Mouse (Mus musculus): Measurements from ENCODE around the gene Fgf9.

Gene Fgf9

DNA sequence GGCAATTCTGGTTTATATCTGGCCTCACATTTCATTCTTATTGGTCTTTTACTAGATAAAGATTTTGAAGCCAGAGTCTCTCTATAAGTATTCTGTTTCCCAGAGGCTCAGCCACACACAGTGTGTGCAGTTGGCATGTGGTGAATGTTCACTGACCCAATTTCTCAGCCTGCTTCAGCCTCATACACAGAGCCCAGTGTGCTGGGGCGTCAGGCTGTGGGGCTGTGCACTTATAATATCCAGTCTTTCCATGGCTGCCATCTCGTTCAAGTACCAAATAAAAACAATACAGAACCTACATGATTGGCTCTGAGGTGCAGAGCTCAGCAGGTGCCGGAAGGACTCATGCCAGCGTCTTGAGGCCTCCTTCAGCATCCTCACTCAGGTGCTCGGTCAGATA, 19.1 kb downstream of the Fgf9 start:
- no peak for DNase-seq (ENCODE audit: low spot score in 2 of 2)

GRCm38 (mm10) chr14:58091321-58091720, 21.0 kb downstream of the Fgf9 start:
- no peak for DNase-seq (ENCODE audit: low spot score in 2 of 2)

- DNase-seq (ENCODE audit: low spot score in 2 of 2), result no peak
Observed at GRCm38 (mm10) chr14:58099599-58099998, 29.3 kb downstream of the Fgf9 start.

- no peak for DNase-seq (ENCODE audit: low spot score in 2 of 2)
Observed at GRCm38 (mm10) chr14:58101298-58101697, 31.0 kb downstream of the Fgf9 start.

DNA sequence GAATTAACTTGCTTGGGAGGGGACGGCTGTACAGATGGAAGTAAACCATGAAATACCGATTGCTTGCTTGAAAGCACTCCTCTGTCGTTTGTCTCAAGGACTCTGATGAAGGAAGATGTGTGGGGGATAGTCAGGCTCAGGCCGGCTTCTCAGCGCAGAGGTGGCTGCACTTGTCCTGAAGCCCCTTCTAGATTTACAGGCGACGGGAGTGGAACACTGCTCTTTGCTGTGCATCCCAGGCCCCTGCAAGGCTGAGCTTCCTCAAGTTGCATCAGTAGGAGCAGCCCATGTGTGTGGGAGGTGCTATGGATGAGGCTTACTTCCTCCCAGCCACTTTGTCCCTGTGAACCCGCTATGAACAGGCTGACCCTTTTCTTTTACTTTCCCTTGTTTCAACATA, 33.9 kb downstream of the Fgf9 start:
- DNase-seq (ENCODE audit: low spot score in 2 of 2), result no peak

- DNase-seq (ENCODE audit: low spot score in 2 of 2), result no peak
Observed at GRCm38 (mm10) chr14:58105596-58105995, 35.2 kb downstream of the Fgf9 start.

DNA sequence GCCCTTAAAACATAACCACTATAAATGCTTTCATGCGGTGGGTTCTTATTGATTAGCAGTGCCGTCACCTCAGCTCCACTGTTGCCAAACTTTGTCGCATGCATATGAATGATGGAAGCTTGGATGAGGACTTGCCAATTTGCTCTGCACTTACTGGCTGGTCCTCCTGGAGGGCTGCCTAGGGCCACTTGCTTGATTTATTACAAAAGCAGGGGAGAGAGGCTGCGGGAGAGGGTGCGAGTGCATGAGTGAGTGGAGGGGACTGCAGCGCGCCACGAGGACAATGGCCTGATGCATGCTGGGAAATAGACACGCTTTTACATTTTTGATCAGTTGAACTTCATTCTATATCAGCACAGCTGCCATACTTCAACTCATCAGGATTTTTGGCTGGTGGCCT, 39.3 kb downstream of the Fgf9 start:
- no peak for DNase-seq (ENCODE audit: low spot score in 2 of 2)

GRCm38 (mm10) chr14:58111562-58111961, 41.2 kb downstream of the Fgf9 start:
- DNase-seq (ENCODE audit: low spot score in 2 of 2), result no peak

DNA sequence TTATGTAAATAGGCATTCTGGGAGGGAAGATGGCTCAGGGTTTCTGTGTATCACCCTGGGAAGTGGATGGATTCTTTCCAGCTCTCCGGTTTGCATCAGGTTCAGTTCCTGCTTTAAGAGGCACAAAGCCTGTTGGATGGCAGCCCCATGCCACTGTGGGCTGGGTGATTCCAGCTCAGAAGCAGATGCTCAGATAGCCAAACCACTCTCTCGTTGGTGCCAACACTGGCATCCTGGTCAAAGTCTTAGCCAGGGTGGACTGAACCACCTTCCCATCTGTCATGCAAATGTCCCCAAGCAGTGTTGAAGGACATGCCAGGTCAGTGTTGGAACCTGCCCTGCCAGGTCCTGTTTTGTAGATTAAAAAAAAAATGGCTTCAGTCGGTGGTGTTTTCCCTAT, 42.0 kb downstream of the Fgf9 start:
- no peak for DNase-seq (ENCODE audit: low spot score in 2 of 2)

DNA sequence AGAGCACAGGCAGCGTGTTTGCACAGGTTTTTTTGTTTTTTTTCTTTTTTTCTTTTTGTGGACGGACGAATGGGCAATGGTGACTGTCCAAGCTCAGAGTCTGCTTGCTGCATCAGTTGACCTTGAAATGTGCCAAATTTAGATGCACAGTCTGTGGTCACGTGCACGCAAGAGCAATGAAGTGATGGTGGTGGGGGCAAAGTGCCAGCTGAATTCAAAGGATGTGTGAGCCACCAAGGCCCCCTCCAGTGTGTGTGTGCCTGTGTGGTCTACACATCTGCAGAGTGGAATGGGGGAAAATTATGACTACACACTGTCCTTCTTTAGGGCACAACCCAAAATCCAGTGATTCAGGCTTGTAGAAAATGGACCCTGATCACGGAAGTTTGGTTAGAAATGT, 42.8 kb downstream of the Fgf9 start:
- DNase-seq (ENCODE audit: low spot score in 2 of 2), result peak in 1 of 2 experiments; percentile 0

DNA sequence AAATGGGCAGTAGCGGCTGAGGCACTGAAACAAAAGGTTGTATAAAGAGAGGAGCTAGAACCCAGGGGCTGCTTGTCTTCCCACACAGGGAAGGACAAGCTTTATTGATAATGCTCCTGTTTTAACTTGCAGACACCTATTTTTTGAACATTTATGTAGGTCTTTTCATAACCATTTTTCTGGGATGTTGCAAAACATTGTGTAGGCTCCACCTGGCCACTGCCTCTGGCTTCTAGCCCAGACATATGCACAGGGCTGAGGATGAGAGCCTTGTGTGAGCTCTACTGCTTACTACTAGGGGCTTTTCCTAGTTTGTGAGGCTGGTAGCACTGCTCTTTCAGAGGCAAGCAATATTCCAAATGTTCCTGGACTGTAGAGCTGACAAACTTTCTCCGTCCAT, 43.8 kb downstream of the Fgf9 start:
- DNase-seq (ENCODE audit: low spot score in 2 of 2), result no peak

DNA sequence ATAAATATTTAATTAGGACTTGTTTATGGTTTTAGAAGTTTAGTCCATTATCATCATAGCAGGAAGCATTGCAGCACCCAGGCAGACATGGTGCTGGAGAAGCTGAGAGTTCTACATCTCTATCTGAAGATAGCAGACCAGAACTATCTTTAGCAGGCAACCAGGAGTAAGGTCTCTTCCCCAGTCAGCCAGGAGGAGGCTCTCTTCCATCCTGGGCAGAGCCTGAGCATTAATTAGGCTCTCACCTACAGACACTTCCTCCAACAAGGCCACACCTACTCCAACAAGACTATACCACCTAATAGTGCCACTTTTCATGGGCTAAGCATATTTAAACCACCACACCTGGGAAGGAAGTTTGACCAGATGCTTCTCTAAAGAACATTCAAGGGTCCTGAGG, 54.3 kb downstream of the Fgf9 start:
- DNase-seq (ENCODE audit: low spot score in 2 of 2), result no peak

DNA sequence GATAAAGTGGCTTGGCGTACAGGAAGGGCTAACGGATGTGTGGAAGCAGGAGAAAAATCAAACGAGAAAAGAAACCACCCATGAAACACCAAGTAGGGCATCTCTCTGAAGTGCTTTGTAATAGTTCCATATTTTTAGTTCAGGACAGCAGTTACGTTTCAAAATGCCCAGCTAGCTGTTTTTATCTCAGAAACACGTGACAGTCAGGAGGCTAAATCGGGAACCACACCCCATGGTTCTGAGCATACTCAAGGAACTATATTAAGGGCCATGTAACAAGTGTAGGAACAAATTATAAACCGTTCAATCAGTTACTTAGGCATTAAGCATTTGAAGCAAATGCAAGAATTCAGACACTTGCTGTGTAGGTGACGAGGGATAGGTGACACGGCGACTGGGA, 56.2 kb downstream of the Fgf9 start:
- peak; percentile 23 to 31 for DNase-seq (ENCODE audit: low spot score in 2 of 2)

DNA sequence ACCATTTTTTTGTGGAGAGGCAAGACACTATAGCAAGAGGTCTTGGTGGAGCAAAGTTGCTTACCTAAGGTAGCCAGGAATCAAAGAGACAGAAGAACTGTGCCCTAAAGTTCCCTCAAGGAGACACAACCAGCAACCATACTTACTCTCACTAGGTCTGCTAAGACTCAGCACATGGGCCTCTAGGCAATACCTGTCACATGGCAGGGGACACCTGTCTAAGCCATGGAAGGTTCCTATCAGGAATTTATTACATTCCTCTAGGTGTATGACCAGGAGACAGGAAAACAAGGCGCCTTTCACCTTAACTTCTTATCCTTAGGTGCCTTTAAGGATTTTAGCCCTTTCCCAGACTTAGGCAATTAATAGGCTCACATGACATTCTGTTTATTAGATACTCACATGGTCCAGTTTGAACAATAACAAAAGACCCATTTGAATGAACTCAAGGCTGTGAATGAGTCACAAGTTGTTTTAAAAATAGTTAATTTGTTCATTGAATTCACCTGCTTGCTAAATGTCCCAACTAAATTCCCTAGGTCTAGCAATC, 69.2 kb downstream of the Fgf9 start:
- no peak for DNase-seq (ENCODE audit: low spot score in 2 of 2)

GRCm38 (mm10) chr14:58149637-58150470, 79.5 kb downstream of the Fgf9 start:
- no peak for DNase-seq (ENCODE audit: low spot score in 2 of 2)

GRCm38 (mm10) chr14:58150471-58150855, 80.1 kb downstream of the Fgf9 start:
- no peak for DNase-seq (ENCODE audit: low spot score in 2 of 2)

DNA sequence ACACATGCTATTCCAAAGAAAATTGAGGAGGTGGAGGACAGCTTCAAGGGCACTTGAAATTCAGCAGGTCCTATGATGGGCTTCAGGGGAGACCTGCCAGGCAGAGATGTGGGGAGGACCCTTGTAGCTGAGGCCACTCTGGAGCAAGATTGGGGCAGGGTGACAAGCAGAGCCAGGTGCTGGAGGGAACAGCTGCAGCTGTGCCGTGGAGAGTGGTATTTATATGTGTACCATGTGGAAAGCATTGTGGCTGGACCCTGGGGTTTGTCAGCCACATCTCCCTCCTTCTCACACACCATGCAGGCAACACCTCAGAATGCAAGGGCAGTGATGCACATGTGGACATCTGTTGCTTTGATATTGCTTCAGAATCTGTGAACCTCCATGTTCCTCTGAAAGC, 81.8 kb downstream of the Fgf9 start:
- DNase-seq (ENCODE audit: low spot score in 2 of 2), result no peak

DNA sequence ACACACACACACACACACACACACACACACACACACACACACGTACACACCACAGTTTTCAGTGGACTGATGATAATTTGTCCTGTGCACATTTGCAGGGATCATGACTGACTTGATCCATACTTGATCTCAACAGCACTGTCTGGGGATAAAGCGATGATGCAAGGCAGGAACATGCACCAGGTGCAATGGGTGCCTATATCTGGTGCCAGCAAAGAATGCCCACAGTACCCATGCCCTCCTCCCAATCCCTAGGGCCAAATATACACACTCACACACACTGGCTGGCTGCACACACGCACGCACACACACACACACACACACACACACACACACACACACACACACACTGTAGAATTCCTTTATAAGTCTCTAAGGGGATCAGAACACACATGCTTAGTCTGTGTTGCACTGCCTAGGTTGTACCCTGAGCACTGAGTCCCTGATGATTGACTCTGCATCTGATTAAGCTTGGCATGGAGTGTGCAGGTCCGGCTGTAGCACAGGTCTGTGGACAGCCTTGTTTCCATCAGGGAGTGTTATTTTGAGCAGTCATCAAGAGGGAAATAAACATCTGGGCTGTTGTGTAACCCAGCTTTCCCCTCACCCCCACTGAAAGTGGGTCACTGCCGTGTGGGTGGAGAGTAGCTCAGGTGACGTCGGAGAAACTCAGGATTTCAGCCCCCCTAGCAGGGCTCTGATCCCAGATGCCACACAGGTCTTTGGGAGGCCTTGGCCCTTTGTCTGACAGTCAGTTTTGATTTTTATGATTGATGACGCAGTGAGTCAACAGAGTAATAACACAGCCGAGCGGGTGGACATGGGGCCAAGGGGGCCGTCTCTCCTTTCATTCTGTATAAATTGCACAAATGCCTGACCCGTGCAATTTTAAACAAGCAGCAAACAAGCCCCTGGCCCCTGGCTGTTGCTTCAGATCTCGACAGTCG, 83.4 kb downstream of the Fgf9 start:
- DNase-seq (ENCODE audit: low spot score in 2 of 2), result no peak

DNA sequence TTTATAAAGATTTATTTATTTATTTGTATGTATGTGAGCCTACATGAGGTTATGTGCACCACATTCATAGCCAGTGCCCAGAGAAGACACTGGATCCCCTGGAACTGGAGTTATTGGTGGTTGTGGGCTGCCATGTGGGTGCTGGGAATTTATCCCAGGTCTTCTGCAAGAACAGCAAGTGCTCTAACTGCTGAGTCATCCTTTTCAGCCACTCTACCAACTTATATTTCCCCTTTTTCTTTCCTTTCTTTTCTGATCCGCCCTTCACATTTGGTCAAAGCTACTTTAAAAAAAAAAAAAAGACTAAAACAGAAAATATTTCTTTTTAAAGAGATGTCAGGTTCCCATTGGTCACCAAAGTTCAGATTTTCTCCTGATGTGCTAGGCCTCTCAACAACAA, 90.3 kb downstream of the Fgf9 start:
- no peak for DNase-seq (ENCODE audit: low spot score in 2 of 2)
